Mouse (Mus musculus) c-Kit-negative CD71-positive TER-119-positive erythroid progenitor cells, embryonic 14.5 days (primary cell): ENCODE data around the gene Nelfe.
"Not testable (repeated sequence)": the region's sequence is repeated elsewhere in the genome, so short reads cannot be mapped to it uniquely, and the experiment has no call there.

Experiments
- DNase-seq: peaks from one replicate; pipeline ENCODE4 v3.0.0-alpha.2; 2013; ENCODE audit warnings: low read depth, low spot score

The Nelfe gene

DNA sequence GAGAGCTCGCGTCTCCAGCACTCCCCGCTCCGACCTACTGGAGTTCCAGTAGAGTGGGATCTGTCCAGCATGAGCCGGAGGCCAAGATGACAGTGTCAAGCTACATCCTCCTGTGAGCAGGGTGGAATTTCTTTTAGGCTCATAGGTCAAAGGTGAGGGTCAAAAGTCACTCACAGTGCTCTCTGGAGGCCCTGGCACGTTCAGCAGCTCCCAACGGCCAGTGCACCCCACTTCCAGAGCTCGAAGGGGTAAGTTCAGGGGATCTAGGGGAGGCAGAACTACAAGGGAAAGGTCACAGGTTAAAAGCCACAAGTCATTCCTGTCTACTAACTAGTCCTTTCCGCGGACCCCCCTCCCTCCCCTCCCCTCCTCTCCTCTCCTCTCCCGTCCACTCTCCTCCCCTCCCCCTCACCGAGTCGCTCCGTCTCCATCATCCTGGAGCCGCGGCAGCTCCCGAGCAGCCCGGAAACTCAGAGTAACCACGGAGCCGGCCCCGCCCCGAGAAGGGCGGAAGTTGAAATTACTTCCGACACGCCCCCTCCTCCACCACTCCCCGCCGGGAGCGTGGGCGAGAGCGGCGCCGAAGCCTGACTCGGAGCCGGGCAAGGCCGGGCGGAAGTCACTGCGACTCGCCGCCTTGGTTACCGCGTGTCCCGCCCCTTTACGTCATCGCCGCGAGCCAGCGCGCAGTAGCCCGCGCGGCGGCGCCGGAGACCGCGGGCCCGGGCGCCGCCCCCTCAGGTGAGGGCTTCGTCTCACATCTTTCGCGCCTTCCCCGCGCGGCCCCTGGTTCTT is at the start of gene Nelfe, which contains the start of gene Skiv2l:
Nelfe (plus strand) TSS at position 670 of the 795 bp plus-strand sequence.
Skiv2l (minus strand) TSS at position 489 of the 795 bp plus-strand sequence.
- DNase-seq: peak; percentile 92

DNA sequence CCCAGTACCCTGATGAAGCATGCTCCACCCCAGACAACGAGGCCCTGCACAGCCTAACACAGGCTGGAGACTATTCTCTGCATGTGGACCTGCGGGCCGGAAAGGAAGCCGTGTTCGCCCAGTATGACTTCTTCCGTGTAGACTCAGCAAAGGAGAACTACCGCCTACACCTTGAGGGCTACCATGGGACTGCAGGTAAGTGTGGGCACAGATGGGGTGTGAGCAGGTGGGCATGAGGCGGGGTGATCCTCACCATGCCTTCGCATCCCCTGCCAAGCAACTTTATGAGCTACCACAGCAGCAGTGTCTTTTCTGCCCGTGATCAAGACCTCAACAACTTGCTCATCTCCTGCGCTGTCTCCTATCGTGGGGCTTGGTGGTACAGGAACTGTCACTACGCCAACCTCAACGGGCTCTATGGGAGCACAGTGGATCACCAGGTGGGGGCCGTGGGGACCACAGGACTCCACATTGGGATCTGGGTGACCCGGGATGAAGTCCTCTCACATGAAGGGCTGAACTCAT is 49.3 kb upstream of the Nelfe start:
- not testable (repeated sequence) for DNase-seq

GRCm38 (mm10) chr17:34802756-34803155 is 47.4 kb upstream of the Nelfe start:
- not testable (repeated sequence) for DNase-seq

- DNase-seq: not testable (repeated sequence)
Measured at GRCm38 (mm10) chr17:34803367-34803766, 46.8 kb upstream of the Nelfe start.

GRCm38 (mm10) chr17:34804301-34804700 is 45.9 kb upstream of the Nelfe start, which contains the start of gene Cyp21a1:
Cyp21a1 (minus strand) TSS chr17:34804561.
- DNase-seq: not testable (repeated sequence)

- no peak for DNase-seq
Measured at GRCm38 (mm10) chr17:34804871-34805562, 45.2 kb upstream of the Nelfe start.

DNA sequence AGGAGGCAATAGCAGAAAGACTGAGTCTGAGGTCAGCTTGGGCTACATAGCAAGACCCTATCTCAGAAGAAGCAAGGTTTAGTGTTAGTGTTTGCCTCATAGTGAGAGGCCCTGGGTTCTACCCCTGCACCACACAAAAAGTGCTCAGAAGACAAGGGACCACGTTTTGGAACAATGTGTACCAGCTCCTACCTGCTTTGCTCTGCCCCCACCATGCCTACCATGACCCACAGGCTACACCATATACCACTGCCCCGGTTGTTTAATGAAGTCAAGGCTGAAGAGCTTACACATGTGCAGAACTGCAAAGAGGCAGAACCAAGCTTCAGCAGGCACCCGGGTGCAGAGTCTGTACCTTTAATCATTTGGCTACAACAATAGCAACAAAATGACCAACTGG is 43.0 kb upstream of the Nelfe start:
- DNase-seq: no peak

- DNase-seq: no peak
Measured at GRCm38 (mm10) chr17:34808599-34809205, 41.5 kb upstream of the Nelfe start.

DNA sequence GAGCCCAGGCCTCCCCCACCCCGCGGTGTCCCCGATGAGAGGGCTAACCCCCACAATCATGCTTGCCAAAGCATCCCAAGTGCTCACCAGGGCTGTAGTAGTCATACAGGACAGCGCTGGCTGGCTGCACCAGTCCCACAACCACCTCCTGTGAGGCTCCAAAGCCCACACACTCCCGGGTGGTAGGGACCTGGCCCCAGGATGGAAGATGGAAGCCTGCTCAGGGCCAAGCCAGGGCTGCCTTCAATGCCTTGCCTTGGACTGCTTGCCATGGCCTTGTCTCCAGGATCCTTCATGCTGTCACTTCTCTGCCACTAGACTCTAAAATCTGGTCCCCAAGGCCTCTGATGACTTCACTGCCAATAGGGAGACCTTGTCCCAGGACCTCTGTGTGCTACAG is 39.8 kb upstream of the Nelfe start:
- DNase-seq: not testable (repeated sequence)

GRCm38 (mm10) chr17:34810811-34811210 is 39.4 kb upstream of the Nelfe start:
- not testable (repeated sequence) for DNase-seq

DNA sequence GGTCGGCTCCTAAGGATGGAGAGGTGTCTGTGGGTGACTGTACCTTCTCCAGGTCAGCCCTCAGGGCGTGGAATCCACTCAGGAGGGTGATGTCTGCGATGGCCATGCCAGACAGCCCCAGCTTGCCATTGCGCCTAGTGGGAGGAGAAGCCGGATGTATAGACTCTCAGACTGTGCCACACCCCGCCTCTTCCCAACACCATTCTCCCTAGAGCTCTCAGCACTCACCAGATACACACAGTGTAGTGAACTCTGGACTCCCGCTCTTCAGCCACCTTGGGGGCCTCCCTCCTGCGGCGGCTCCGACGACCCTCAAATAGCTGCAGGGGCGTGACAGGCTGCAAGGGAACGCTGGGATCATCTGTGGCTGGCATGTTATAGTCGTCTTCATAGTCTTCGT is 38.9 kb upstream of the Nelfe start:
- DNase-seq: no peak

DNA sequence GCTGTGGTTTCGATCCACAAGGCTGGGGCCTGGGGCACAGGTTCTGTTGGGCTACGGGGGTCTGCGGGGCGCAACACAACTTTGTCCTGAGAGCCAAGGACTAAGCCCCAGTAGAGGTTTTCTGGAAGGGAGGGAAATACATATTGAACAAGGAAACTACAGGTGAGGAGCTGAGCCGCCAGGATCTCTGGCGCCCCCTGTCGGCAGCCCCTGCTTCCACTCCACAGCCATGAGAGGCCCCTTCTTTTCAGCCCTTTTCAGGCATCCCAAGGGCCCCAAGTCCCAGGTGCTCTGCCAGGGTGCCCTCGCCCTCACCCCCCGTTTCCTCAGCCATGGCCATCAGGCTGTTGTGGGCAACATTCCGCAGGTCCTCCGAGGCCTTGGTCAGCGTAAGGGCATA is 36.4 kb upstream of the Nelfe start:
- DNase-seq: not testable (repeated sequence)

GRCm38 (mm10) chr17:34814818-34815370 is 35.3 kb upstream of the Nelfe start:
- no peak for DNase-seq

DNA sequence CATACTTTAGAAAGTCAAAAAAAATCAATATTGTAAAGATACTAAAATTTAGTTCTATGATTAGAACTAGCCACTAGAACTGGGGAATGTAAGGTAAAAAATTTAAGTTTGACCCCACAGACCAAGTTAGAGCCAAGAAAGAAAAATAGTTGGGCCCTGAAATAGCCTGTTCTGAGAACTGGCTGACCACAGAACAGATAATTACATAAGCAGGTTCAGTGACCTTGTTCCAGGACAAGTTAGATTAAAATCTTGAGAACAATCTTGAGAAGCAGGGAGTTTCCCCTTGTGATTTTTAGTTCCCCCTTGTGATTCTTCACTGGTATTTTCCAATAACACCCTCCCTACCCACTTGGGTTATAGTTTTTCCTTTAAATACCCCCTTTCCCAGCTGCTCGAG is 19.4 kb upstream of the Nelfe start:
- DNase-seq: not testable (repeated sequence)

DNA sequence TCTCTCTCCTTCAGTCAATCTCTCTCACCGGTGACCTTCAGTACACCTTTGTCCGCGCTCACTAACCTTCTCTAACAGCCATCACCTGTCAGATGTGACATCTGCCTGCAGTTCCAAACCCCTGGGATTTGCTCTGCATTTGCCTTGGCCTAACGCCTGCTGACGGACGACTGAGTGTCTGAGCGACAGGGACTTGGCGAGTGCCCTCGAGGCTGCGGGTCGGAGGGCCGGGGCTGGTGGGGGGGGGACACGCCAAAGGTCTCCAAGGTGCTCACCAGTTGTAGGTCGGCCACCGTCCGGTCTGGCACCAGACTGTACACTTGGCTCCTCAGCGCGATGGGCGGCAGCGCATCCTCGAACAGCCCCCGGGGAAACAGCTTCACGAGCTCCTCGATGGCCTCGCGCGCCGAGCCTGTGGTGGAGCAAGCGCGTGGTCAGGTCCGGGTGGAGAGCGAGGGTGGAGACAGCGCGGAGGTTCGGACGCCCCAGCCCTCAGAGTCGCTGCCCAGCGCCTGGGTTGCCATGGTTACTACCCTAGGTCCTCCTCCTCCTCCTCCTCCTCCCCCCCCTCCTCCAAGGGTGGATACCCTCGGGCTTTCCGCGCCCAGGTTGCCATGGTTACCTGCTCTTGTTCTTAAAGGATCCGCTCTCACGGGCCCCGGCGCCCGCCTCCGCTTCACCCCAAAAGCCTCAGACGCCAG is 13.9 kb upstream of the Nelfe start:
- DNase-seq: no peak

DNA sequence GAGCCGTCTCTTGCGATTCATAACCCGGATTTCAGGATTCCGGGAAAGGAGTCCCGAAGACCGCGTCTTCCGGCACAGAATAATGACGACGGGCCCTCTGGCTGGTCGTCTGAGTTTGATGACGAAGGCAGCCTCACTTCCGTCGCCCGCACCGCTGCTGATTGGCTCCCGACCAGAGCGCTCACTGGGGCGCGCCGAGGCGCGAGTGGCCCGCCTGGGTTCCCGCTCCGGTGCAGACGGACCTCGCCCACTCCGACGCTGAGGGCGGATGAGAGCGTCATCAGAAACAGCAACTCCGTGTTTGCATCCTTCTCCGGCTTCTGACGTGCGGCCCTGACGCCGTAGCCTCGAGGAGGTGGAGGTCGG is 13.4 kb upstream of the Nelfe start, which contains the start of the genes Stk19 and Dxo:
Stk19 (minus strand) TSS at position 90 of the 366 bp plus-strand sequence.
Dxo (plus strand) TSS at position 164 of the 366 bp plus-strand sequence.
- peak; percentile 94 for DNase-seq

- DNase-seq: no peak
Measured at GRCm38 (mm10) chr17:34837464-34838324, 12.5 kb upstream of the Nelfe start.

- no peak for DNase-seq
Measured at GRCm38 (mm10) chr17:34838785-34839184, 11.4 kb upstream of the Nelfe start.

- no peak for DNase-seq
Measured at GRCm38 (mm10) chr17:34840736-34841307, 9.4 kb upstream of the Nelfe start.

GRCm38 (mm10) chr17:34844884-34845283 is 5.3 kb upstream of the Nelfe start:
- no peak for DNase-seq
